Mouse (Mus musculus) hindbrain, embryonic 12.5 days (tissue): ENCODE results near the gene Foxp2. TPM values are rescaled to one million over a fixed set of nuclear protein-coding genes. Genes with fewer than 3 reads are reported as not detected.

Experiments
- ATAC-seq: fragments of 200-750 bp; cut with Nextera tagmentation; 2 replicates; pipeline ENCODE4 v1.8.0; 2017; ENCODE audit warnings: moderate TSS enrichment; ENCODE audit not compliant: low FRiP score
- H3K27ac ChIP-seq: fragments of 300-500 bp; sonication (generic); 2 replicates; pipeline ENCODE4 v1.5.1; 2016; ENCODE audit warnings: mild to moderate bottlenecking
- H3K27me3 ChIP-seq: fragments of 300-500 bp; sonication (generic); 2 replicates; pipeline ENCODE4 v1.6.1; 2016; ENCODE audit warnings: mild to moderate bottlenecking
- H3K36me3 ChIP-seq: fragments of 300-500 bp; sonication (generic); 2 replicates; pipeline ENCODE4 v1.6.1; 2016; ENCODE audit warnings: mild to moderate bottlenecking
- H3K4me1 ChIP-seq: fragments of 300-500 bp; sonication (generic); 2 replicates; pipeline ENCODE4 v1.6.1; 2016
- H3K4me2 ChIP-seq: fragments of 300-500 bp; sonication (generic); replicated peaks from 2 replicates; pipeline ENCODE4 v1.6.1; 2016; ENCODE audit warnings: mild to moderate bottlenecking
- H3K4me3 ChIP-seq: fragments of 300-500 bp; sonication (generic); 2 replicates; pipeline ENCODE4 v1.5.1; 2016; ENCODE audit warnings: mild to moderate bottlenecking
- H3K9ac ChIP-seq: fragments of 300-500 bp; sonication (generic); 2 replicates; pipeline ENCODE4 v1.6.1; 2016; ENCODE audit warnings: mild to moderate bottlenecking, moderate library complexity
- H3K9me3 ChIP-seq: fragments of 300-500 bp; sonication (generic); replicated peaks from 2 replicates; pipeline ENCODE4 v1.6.1; 2016; ENCODE audit warnings: mild to moderate bottlenecking
- WGBS: fragments of 180-500 bp; shearing (Covaris S2); methylation state at CpG from one replicate; pipeline ENCODE4 v1.1.7; 2016; 5-methylcytosine and 5-hydroxymethylcytosine counted together
- microRNA-seq: library from miRNA; unstranded; fragments of <30 nt; microRNA quantifications from one replicate; pipeline ENCODE4, GENCODE M21; 2017
- polyA plus RNA-seq: library from polyadenylated mRNA; unstranded; fragments of >200 nt; fragmentation: Nextera tagmentation; extraction: Ambion mirVana; gene quantifications from 2 replicates; pipeline ENCODE4 v1.2.1, GENCODE M21; 2016

The Foxp2 gene
- polyA plus RNA-seq, 1 experiment from 2014 or later = 48.4 TPM

- Histone ChIP-seq H3K4me1 (peaks cover 17% of the 10 kb centered on the region; the same call in 1 of the 2 replicates), H3K9me3 (no peaks in the 10 kb centered on the region), H3K9ac (no peak overlapping the region), H3K36me3 (no peaks in the 10 kb centered on the region), H3K4me2 (no peak overlapping the region), H3K27ac (no peak overlapping the region), H3K27me3 (no peaks in the 10 kb centered on the region), H3K4me3 (no peak overlapping the region)
- 77% methylated on average over 4 of the region's 4 CpGs for WGBS
- ATAC-seq = no peak
Measured at GRCm38 (mm10) chr6:15402026-15402425, 500.9 kb downstream of the Foxp2 start.

GRCm38 (mm10) chr6:15415099-15415498, 514.0 kb downstream of the Foxp2 start:
- Histone ChIP-seq H3K27me3 (no peaks in the 10 kb centered on the region), H3K36me3 (no peaks in the 10 kb centered on the region), H3K27ac (no peak overlapping the region), H3K4me1 (peaks cover 28% of the 10 kb centered on the region), H3K4me2 (no peak overlapping the region), H3K9me3 (no peaks in the 10 kb centered on the region), H3K4me3 (no peak overlapping the region), H3K9ac (no peak overlapping the region)
- WGBS = 39% methylated on average over 4 of the region's 4 CpGs
- ATAC-seq = 0 out of 2 replicates have a peak, but pooled peaks have one; percentile 14

GRCm38 (mm10) chr6:15459701-15460100, 558.6 kb downstream of the Foxp2 start:
- no peak overlapping the region for H3K4me3 ChIP-seq
- no peak overlapping the region for H3K4me2 ChIP-seq
- WGBS = 92% methylated on average over 2 of the region's 2 CpGs
- no peaks in the 10 kb centered on the region for H3K36me3 ChIP-seq
- no peak overlapping the region for H3K9ac ChIP-seq
- H3K4me1 ChIP-seq = no peaks in the 10 kb centered on the region
- no peaks in the 10 kb centered on the region for H3K27me3 ChIP-seq
- no peak overlapping the region for H3K27ac ChIP-seq
- no peak for ATAC-seq
- H3K9me3 ChIP-seq = no peaks in the 10 kb centered on the region

GRCm38 (mm10) chr6:15463390-15463789, 562.2 kb downstream of the Foxp2 start:
- H3K4me1 ChIP-seq = no peaks in the 10 kb centered on the region
- H3K9ac ChIP-seq = no peak overlapping the region
- no peak for ATAC-seq
- WGBS = 94% methylated on average over 2 of the region's 2 CpGs
- H3K9me3 ChIP-seq = no peaks in the 10 kb centered on the region
- no peaks in the 10 kb centered on the region for H3K27me3 ChIP-seq
- no peak overlapping the region for H3K4me2 ChIP-seq
- H3K4me3 ChIP-seq = no peak overlapping the region
- no peak overlapping the region for H3K27ac ChIP-seq
- no peaks in the 10 kb centered on the region for H3K36me3 ChIP-seq

- Histone ChIP-seq H3K9me3 (no peaks in the 10 kb centered on the region), H3K9ac (no peak overlapping the region), H3K4me3 (no peak overlapping the region), H3K27ac (no peak overlapping the region), H3K36me3 (no peaks in the 10 kb centered on the region), H3K27me3 (no peaks in the 10 kb centered on the region), H3K4me2 (no peak overlapping the region), H3K4me1 (no peaks in the 10 kb centered on the region)
- WGBS = 80% methylated on average over 3 of the region's 3 CpGs
- ATAC-seq = no peak
Measured at GRCm38 (mm10) chr6:15465471-15465870, 564.3 kb downstream of the Foxp2 start.

GRCm38 (mm10) chr6:15466634-15467033, 565.5 kb downstream of the Foxp2 start:
- Histone ChIP-seq H3K27me3 (no peaks in the 10 kb centered on the region), H3K27ac (no peak overlapping the region), H3K4me2 (no peak overlapping the region), H3K36me3 (no peaks in the 10 kb centered on the region), H3K4me3 (no peak overlapping the region), H3K9me3 (no peaks in the 10 kb centered on the region), H3K4me1 (no peaks in the 10 kb centered on the region), H3K9ac (no peak overlapping the region)
- ATAC-seq = no peak
- 61% methylated on average over 1 of the region's 1 CpGs for WGBS

GRCm38 (mm10) chr6:15486909-15487308, 585.8 kb downstream of the Foxp2 start:
- Histone ChIP-seq H3K4me1 (no peaks in the 10 kb centered on the region), H3K4me2 (no peak overlapping the region), H3K9ac (no peak overlapping the region), H3K36me3 (no peaks in the 10 kb centered on the region), H3K27me3 (no peaks in the 10 kb centered on the region), H3K9me3 (no peaks in the 10 kb centered on the region), H3K27ac (no peak overlapping the region), H3K4me3 (no peak overlapping the region)
- 73% methylated on average over 2 of the region's 2 CpGs for WGBS
- no peak for ATAC-seq

Small RNA genes within 50 kb of the gene (microRNA-seq; reads per million reads assigned to microRNA genes)
- not detected for gene Gm25470

Other genes starting within 250 kb of the Foxp2 start
- 0.08 TPM in 1 of 2 replicates, not detected in the other for gene Ppp1r3a, start 146.1 kb upstream of the Foxp2 start, polyA plus RNA-seq